Mouse (Mus musculus) olfactory bulb, adult 2 months (tissue): ENCODE data around the gene Lhx5. TPM values are rescaled to one million over a fixed set of nuclear protein-coding genes. Genes with fewer than 3 reads are reported as not detected.
A peak's percentile ranks its signal among the peaks of the same experiment; 100 is the strongest.

Experiments
- H3K27ac ChIP-seq: fragments of 200-500 bp; 2 replicates; pipeline ENCODE4 v1.5.1; 2012; ENCODE audit warnings: low read depth, low read length; ENCODE audit not compliant: insufficient read depth
- H3K4me1 ChIP-seq: fragments of 200-500 bp; 2 replicates; pipeline ENCODE4 v1.6.1; 2012; ENCODE audit warnings: low read length; ENCODE audit not compliant: control insufficient read depth, insufficient read depth
- H3K4me3 ChIP-seq: fragments of 200-500 bp; 2 replicates; pipeline ENCODE4 v1.5.1; 2012; ENCODE audit warnings: mild to moderate bottlenecking, low read depth, low read length, moderate library complexity; ENCODE audit not compliant: insufficient read depth
- CTCF ChIP-seq: fragments of 200-500 bp; IDR thresholded peaks from 2 replicates; pipeline ENCODE4 v1.5.1; 2012; ENCODE audit warnings: low read depth, mild to moderate bottlenecking, low read length, moderate library complexity; ENCODE audit not compliant: insufficient read depth
- POLR2A ChIP-seq: fragments of 200-500 bp; IDR thresholded peaks from 2 replicates; pipeline ENCODE4 v1.6.1; 2012; ENCODE audit warnings: mild to moderate bottlenecking, low read depth, low read length, moderate library complexity; ENCODE audit not compliant: insufficient read depth
- WGBS: fragments of 180-500 bp; shearing (Covaris S2); methylation state at CpG from one replicate; pipeline ENCODE4 v1.1.7; 2018; 5-methylcytosine and 5-hydroxymethylcytosine counted together
- polyA plus RNA-seq: library from polyadenylated mRNA; stranded (reverse); fragments of >200 nt; gene quantifications from 2 replicates; pipeline ENCODE4 v1.2.4, GENCODE M21; 2012; ENCODE audit warnings: low replicate concordance; ENCODE audit not compliant: missing spikeins, insufficient read depth, insufficient read length

Gene Lhx5
- polyA plus RNA-seq, 1 experiment, result not detected

GRCm38 (mm10) chr5:120467026-120467425 is 35.5 kb downstream of the Lhx5 start:
- peak overlapping the region; percentile 11; the same call in 1 of the 2 replicates for H3K4me3 ChIP-seq
- H3K27ac ChIP-seq, result no peak overlapping the region
- WGBS, result 47% methylated on average over 4 of the region's 4 CpGs
- TF ChIP-seq CTCF, result no peak
- TF ChIP-seq POLR2A, result no peak
- H3K4me1 ChIP-seq, result no peaks in the 10 kb centered on the region

- H3K4me1 ChIP-seq, result no peaks in the 10 kb centered on the region
- no peak overlapping the region for H3K27ac ChIP-seq
- TF ChIP-seq CTCF (no peak), POLR2A (no peak)
- no peak overlapping the region for H3K4me3 ChIP-seq
- WGBS, result 91% methylated on average over 5 of the region's 5 CpGs
Measured at GRCm38 (mm10) chr5:120468336-120468735, 36.8 kb downstream of the Lhx5 start.

GRCm38 (mm10) chr5:120468830-120469229 is 37.3 kb downstream of the Lhx5 start:
- TF ChIP-seq CTCF, result no peak
- TF ChIP-seq POLR2A, result no peak
- no peaks in the 10 kb centered on the region for H3K4me1 ChIP-seq
- H3K27ac ChIP-seq, result no peak overlapping the region
- no peak overlapping the region for H3K4me3 ChIP-seq
- 89% methylated on average over 6 of the region's 6 CpGs for WGBS

GRCm38 (mm10) chr5:120471538-120471937 is 40.0 kb downstream of the Lhx5 start:
- Histone ChIP-seq H3K4me3 (no peak overlapping the region), H3K27ac (no peak overlapping the region), H3K4me1 (no peaks in the 10 kb centered on the region)
- TF ChIP-seq POLR2A (no peak), CTCF (no peak)
- 61% methylated on average over 4 of the region's 4 CpGs for WGBS

- WGBS, result 83% methylated on average over 8 of the region's 8 CpGs
- Histone ChIP-seq H3K4me1 (no peaks in the 10 kb centered on the region), H3K4me3 (no peak within 1 kb of the TSS), H3K27ac (no peak within 1 kb of the TSS)
- TF ChIP-seq CTCF, result no peak
- no peak for TF ChIP-seq POLR2A
Measured at GRCm38 (mm10) chr5:120472770-120473169, 41.3 kb downstream of the Lhx5 start, which contains the start of gene Sdsl. Gene Sdsl (minus strand): TSS chr5:120472810.

- TF ChIP-seq POLR2A (no peak), CTCF (no peak)
- WGBS, result 92% methylated on average over 2 of the region's 2 CpGs
- no peak overlapping the region for H3K27ac ChIP-seq
- H3K4me3 ChIP-seq, result no peak overlapping the region
- no peaks in the 10 kb centered on the region for H3K4me1 ChIP-seq
Measured at GRCm38 (mm10) chr5:120473361-120473760, 41.9 kb downstream of the Lhx5 start.

- TF ChIP-seq POLR2A (no peak), CTCF (no peak)
- Histone ChIP-seq H3K4me3 (no peak overlapping the region), H3K4me1 (no peaks in the 10 kb centered on the region), H3K27ac (no peak overlapping the region)
- WGBS, result 42% methylated on average over 8 of the region's 8 CpGs
Measured at GRCm38 (mm10) chr5:120475861-120476260, 44.4 kb downstream of the Lhx5 start.

- WGBS, result 24% methylated on average over 13 of the region's 13 CpGs
- TF ChIP-seq CTCF, result no peak
- TF ChIP-seq POLR2A, result no peak
Measured at GRCm38 (mm10) chr5:120476296-120476695, 44.8 kb downstream of the Lhx5 start, which contains the start of gene Sds. Gene Sds (plus strand): TSS chr5:120476526.

GRCm38 (mm10) chr5:120477993-120478392 is 46.5 kb downstream of the Lhx5 start:
- Histone ChIP-seq H3K27ac (no peak overlapping the region), H3K4me3 (no peak overlapping the region), H3K4me1 (no peaks in the 10 kb centered on the region)
- WGBS, result 95% methylated on average over 5 of the region's 5 CpGs
- TF ChIP-seq CTCF (no peak), POLR2A (no peak)

More at GRCm38 (mm10) chr5:120476296-120476695, 44.8 kb downstream of the Lhx5 start, which contains the start of gene Sds:
- Histone ChIP-seq H3K4me3 (no peak within 1 kb of the TSS), H3K4me1 (no peaks in the 10 kb centered on the region), H3K27ac (no peak within 1 kb of the TSS)

GRCm38 (mm10) chr5:120479538-120479937 is 48.0 kb downstream of the Lhx5 start:
- Histone ChIP-seq H3K4me1 (no peaks in the 10 kb centered on the region), H3K27ac (no peak overlapping the region), H3K4me3 (no peak overlapping the region)
- TF ChIP-seq POLR2A (no peak), CTCF (no peak)
- 72% methylated on average over 4 of the region's 4 CpGs for WGBS
